ENCODE assay signal across 14 mouse cellular contexts in genomic region chr12:99305324-99305723, GRCm38 (mm10).
DNase-seq lines count a peak whose midpoint lies in the region; ATAC-seq lines count a peak whose summit lies in the region.
"Had no signal": no experiment of that assay in that cellular context is flagged by ENCODE, and none has a peak within 500 bp of the region (broad histone marks: within the 10 kb centered on the region; RNA-seq: fewer than 3 reads in every experiment).

No protein-coding gene starts in this region.

- H3K4me3 ChIP-seq in heart, embryonic 14.5 days (ENCODE audit: control insufficient read depth in 1 of 2, insufficient read depth in 1 of 2, low read depth in 1 of 2, low read length in 2 of 2), result no peak overlapping the region
- H3K4me3 ChIP-seq in embryonic facial prominence, embryonic 10.5 days, result no peak overlapping the region
- no peak overlapping the region for H3K4me3 ChIP-seq in forebrain, embryonic 12.5 days (replicated peaks)
- no peak overlapping the region for H3K4me3 ChIP-seq in hindbrain, embryonic 16.5 days (ENCODE audit: low read length)
- H3K4me3 ChIP-seq: stomach, embryonic 15.5 days had no signal

- H3K4me1 ChIP-seq in heart, embryonic 14.5 days (ENCODE audit: control insufficient read depth in 2 of 2, insufficient read depth in 2 of 2, low read length in 2 of 2), result peaks cover 13 to 38% of the 10 kb centered on the region in 2 experiments
- peaks cover 71% of the 10 kb centered on the region for H3K4me1 ChIP-seq in embryonic facial prominence, embryonic 10.5 days
- H3K4me1 ChIP-seq in forebrain, embryonic 12.5 days, result peaks cover 68% of the 10 kb centered on the region
- H3K4me1 ChIP-seq in hindbrain, embryonic 16.5 days (ENCODE audit: control insufficient read depth, insufficient read depth, low read depth, low read length), result peaks cover 41% of the 10 kb centered on the region

- H3K27ac ChIP-seq in heart, embryonic 14.5 days (replicated peaks in 1 of 2; ENCODE audit: control insufficient read depth in 1 of 2, insufficient read depth in 1 of 2, low read depth in 2 of 2, low read length in 2 of 2), result peak overlapping the region in 1 of 2 experiments; percentile 84; a peak in 2 of 4 replicates
- H3K27ac ChIP-seq in embryonic facial prominence, embryonic 10.5 days (replicated peaks), result peak overlapping the region; percentile 12; the same call in 1 of the 2 replicates
- peak overlapping the region; percentile 80 for H3K27ac ChIP-seq in forebrain, embryonic 12.5 days
- peak overlapping the region; percentile 55 for H3K27ac ChIP-seq in hindbrain, embryonic 16.5 days (ENCODE audit: low read depth, low read length)

- no peaks in the 10 kb centered on the region for H3K27me3 ChIP-seq in heart, embryonic 14.5 days (ENCODE audit: control insufficient read depth, insufficient read depth, low read length)
- no peaks in the 10 kb centered on the region for H3K27me3 ChIP-seq in embryonic facial prominence, embryonic 10.5 days (replicated peaks; ENCODE audit: low read depth, poor library complexity, severe bottlenecking)
- H3K27me3 ChIP-seq in forebrain, embryonic 12.5 days, result no peaks in the 10 kb centered on the region
- H3K27me3 ChIP-seq in hindbrain, embryonic 16.5 days (replicated peaks; ENCODE audit: control insufficient read depth, insufficient read depth, low read length), result no peaks in the 10 kb centered on the region
- H3K27me3 ChIP-seq: stomach, embryonic 15.5 days had no signal

- H3K9ac ChIP-seq in heart, embryonic 14.5 days (ENCODE audit: low read length), result peak overlapping the region; percentile 11; the same call in 1 of the 2 replicates
- no peak overlapping the region for H3K9ac ChIP-seq in forebrain, embryonic 12.5 days
- no peak overlapping the region; the same call in 1 of the 2 replicates for H3K9ac ChIP-seq in hindbrain, embryonic 16.5 days (ENCODE audit: low read depth, low read length)
- H3K9ac ChIP-seq: stomach, embryonic 15.5 days had no signal

- 49% methylated on average over 2 of the region's 2 CpGs for WGBS in heart, embryonic 14.5 days
- 87% methylated on average over 2 of the region's 2 CpGs for WGBS in embryonic facial prominence, embryonic 10.5 days
- 49% methylated on average over 2 of the region's 2 CpGs for WGBS in forebrain, embryonic 12.5 days
- WGBS in hindbrain, embryonic 16.5 days, result 56% methylated on average over 2 of the region's 2 CpGs

- no peaks in the 10 kb centered on the region for H3K9me3 ChIP-seq in heart, embryonic 14.5 days (ENCODE audit: control insufficient read depth, low read length)
- H3K9me3 ChIP-seq in embryonic facial prominence, embryonic 10.5 days, result no peaks in the 10 kb centered on the region
- no peaks in the 10 kb centered on the region for H3K9me3 ChIP-seq in forebrain, embryonic 12.5 days
- H3K9me3 ChIP-seq in hindbrain, embryonic 16.5 days (ENCODE audit: control insufficient read depth, low read length), result no peaks in the 10 kb centered on the region
- H3K9me3 ChIP-seq: stomach, embryonic 15.5 days had no signal

- no peaks in the 10 kb centered on the region for H3K36me3 ChIP-seq in heart, embryonic 14.5 days (ENCODE audit: control insufficient read depth, insufficient read depth, low read length)
- H3K36me3 ChIP-seq in embryonic facial prominence, embryonic 10.5 days (replicated peaks), result peaks cover 5% of the 10 kb centered on the region; the same call in 1 of the 2 replicates
- H3K36me3 ChIP-seq in forebrain, embryonic 12.5 days (replicated peaks), result no peaks in the 10 kb centered on the region
- H3K36me3 ChIP-seq in hindbrain, embryonic 16.5 days (ENCODE audit: control insufficient read depth, insufficient read depth, low read length), result no peaks in the 10 kb centered on the region
- H3K36me3 ChIP-seq: stomach, embryonic 15.5 days had no signal

- no peak overlapping the region for H3K4me2 ChIP-seq in heart, embryonic 14.5 days (ENCODE audit: low read length)
- no peak overlapping the region for H3K4me2 ChIP-seq in forebrain, embryonic 12.5 days
- H3K4me2 ChIP-seq in hindbrain, embryonic 16.5 days (ENCODE audit: low read length), result no peak overlapping the region
- H3K4me2 ChIP-seq: stomach, embryonic 15.5 days had no signal

- DNase-seq in heart, postnatal 14 days, result no peak
- DNase-seq in embryonic facial prominence, embryonic 10.5 days (ENCODE audit: low spot score), result no peak
- no peak for DNase-seq in thymus, postnatal 25 days
- DNase-seq: cerebellum, adult 11 months; cerebellum, postnatal 36 days; kidney, postnatal 25 days; lung, adult 18-20 months had no signal

- intact Hi-C loops in heart, postnatal 14 days (cut with DNase I), result no loop called here

- no peak for ATAC-seq in heart, embryonic 14.5 days (ENCODE audit: insufficient number of reproducible peaks, insufficient read depth, low FRiP score, low read depth)
- ATAC-seq in forebrain, embryonic 12.5 days (ENCODE audit: low FRiP score), result peak; percentile 27; the same call in 1 of the 2 replicates
- ATAC-seq in hindbrain, embryonic 16.5 days, result peak; percentile 48
- ATAC-seq in megakaryocyte-erythroid progenitor cell, adult 5-6 weeks (replicated peaks; ENCODE audit: low FRiP score, low TSS enrichment, poor library complexity, severe bottlenecking), result no peak
- ATAC-seq in activated CD4-positive, CD25-positive, alpha-beta regulatory T cell, adult 4 months, result no peak
- ATAC-seq: intestine, postnatal 0 days had no signal

Comparison
In these comparisons a context has a peak if more than half of its experiments do, and no peak if none do; other contexts are left out.
1. ATAC-seq: peak in forebrain, embryonic 12.5 days (single experiment) and hindbrain, embryonic 16.5 days (single experiment); none in heart, embryonic 14.5 days (single experiment), megakaryocyte-erythroid progenitor cell, adult 5-6 weeks (single experiment) and activated CD4-positive, CD25-positive, alpha-beta regulatory T cell, adult 4 months (single experiment).